Mouse (Mus musculus) forebrain, postnatal 0 days (tissue): Measurements from ENCODE around the gene H6pd. TPM values are rescaled to one million over a fixed set of nuclear protein-coding genes. Genes with fewer than 3 reads are reported as not detected.

Source experiments
- ATAC-seq: fragments of 200-750 bp; cut with Nextera tagmentation; 2 replicates; pipeline ENCODE4 v1.8.0; 2017; ENCODE audit warnings: mild to moderate bottlenecking, moderate library complexity
- DNase-seq: peaks from one replicate; pipeline ENCODE4 v3.0.0-alpha.2; 2015
- H3K27ac ChIP-seq: fragments of 300-500 bp; sonication (generic); 2 replicates; pipeline ENCODE4 v1.5.1; 2014; ENCODE audit warnings: low read depth, mild to moderate bottlenecking, antibody characterized with exemption, low read length, moderate library complexity, mixed read lengths
- H3K27me3 ChIP-seq: fragments of 300-500 bp; sonication (generic); 2 replicates; pipeline ENCODE4 v1.6.1; 2014; ENCODE audit warnings: mild to moderate bottlenecking, low read length, mixed read lengths; ENCODE audit not compliant: insufficient read depth
- H3K36me3 ChIP-seq: fragments of 300-500 bp; sonication (generic); 2 replicates; pipeline ENCODE4 v1.6.1; 2014; ENCODE audit warnings: mild to moderate bottlenecking, moderate library complexity; ENCODE audit not compliant: insufficient read depth
- H3K4me1 ChIP-seq: fragments of 300-500 bp; sonication (generic); 2 replicates; pipeline ENCODE4 v1.6.1; 2014; ENCODE audit warnings: antibody characterized with exemption; ENCODE audit not compliant: insufficient read depth
- H3K4me2 ChIP-seq: fragments of 300-500 bp; sonication (generic); 2 replicates; pipeline ENCODE4 v1.6.1; 2014; ENCODE audit warnings: low read depth, mild to moderate bottlenecking, moderate library complexity
- H3K4me3 ChIP-seq: fragments of 300-500 bp; sonication (generic); 2 replicates; pipeline ENCODE4 v1.5.1; 2014; ENCODE audit warnings: low read depth, low read length, mixed read lengths
- H3K9ac ChIP-seq: fragments of 300-500 bp; sonication (generic); 2 replicates; pipeline ENCODE4 v1.6.1; 2014; ENCODE audit warnings: mild to moderate bottlenecking
- H3K9me3 ChIP-seq: fragments of 300-500 bp; sonication (generic); 2 replicates; pipeline ENCODE4 v1.6.1; 2016; ENCODE audit warnings: low read length
- CTCF ChIP-seq: sonication (generic); IDR thresholded peaks from 2 replicates; pipeline ENCODE4 v1.5.1; 2016; ENCODE audit warnings: antibody characterized with exemption, control low read depth, low read depth
- WGBS: fragments of 180-500 bp; shearing (Covaris S2); extraction: QIAGEN DNeasy Blood & Tissue Kit; methylation state at CpG from one replicate; pipeline ENCODE4 v1.1.7; 2014; 5-methylcytosine and 5-hydroxymethylcytosine counted together
- polyA plus RNA-seq: library from polyadenylated mRNA; unstranded; fragments of >200 nt; fragmentation: Nextera tagmentation; extraction: Ambion mirVana; gene quantifications from 2 replicates; pipeline ENCODE4 v1.2.1, GENCODE M21; 2015
- total RNA-seq: library from RNA; depleted of rRNA; stranded (reverse); fragments of >200 nt; gene quantifications from 2 replicates; pipeline ENCODE4 v1.2.3, GENCODE M21; 2014

The H6pd gene
- total and polyA plus RNA-seq, 2 experiments from 2014 or later = 3.1 to 8.4 TPM

DNA sequence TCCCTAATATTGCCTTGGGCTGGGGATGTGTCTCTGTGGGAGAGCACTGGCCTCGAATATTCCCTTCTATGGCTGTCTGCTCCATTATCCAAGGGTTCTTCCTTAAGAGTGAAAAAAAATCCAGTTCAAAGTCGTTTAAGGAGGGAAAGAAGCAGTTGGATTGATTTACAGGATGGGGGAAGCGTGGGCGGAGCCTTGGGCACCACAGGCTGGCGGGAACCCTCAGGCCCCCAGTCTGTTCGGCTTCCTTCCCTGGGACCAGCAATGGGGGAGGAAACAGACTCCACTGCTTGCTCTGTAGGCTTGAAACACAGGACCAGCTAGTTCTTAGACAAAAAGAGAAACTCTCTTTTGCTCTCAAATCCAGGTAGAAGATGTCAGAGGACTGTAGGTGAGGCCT, 40.3 kb downstream of the H6pd start:
- Histone ChIP-seq H3K4me2 (no peak overlapping the region), H3K9ac (no peak overlapping the region), H3K27me3 (no peaks in the 10 kb centered on the region), H3K4me1 (no peaks in the 10 kb centered on the region), H3K36me3 (no peaks in the 10 kb centered on the region), H3K9me3 (no peaks in the 10 kb centered on the region), H3K27ac (no peak overlapping the region), H3K4me3 (no peak overlapping the region)
- no peak for TF ChIP-seq CTCF
- 48% methylated on average over 6 of the region's 6 CpGs for WGBS
- ATAC-seq (no peak), DNase-seq (no peak)

DNA sequence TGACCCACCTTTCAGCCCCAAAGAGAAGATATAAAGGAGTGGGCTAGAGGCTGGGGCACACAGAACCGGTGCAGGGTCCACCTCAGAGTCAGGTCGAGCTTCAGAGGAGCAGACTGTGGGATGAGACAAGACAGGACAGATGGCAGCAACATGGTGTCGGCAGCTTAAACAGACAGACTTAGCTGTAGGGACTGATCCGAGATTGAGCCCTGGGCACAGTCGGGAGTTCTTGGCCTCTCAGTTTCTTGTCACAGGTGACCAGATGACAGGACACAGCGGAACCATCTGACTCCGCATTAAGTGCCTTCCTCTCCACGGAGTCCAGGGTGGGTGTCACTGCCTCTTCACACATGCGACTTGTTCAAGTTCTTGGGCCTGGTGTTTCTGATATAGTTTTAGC, 41.9 kb downstream of the H6pd start:
- Histone ChIP-seq H3K9ac (no peak overlapping the region), H3K4me3 (no peak overlapping the region), H3K4me1 (no peaks in the 10 kb centered on the region), H3K36me3 (no peaks in the 10 kb centered on the region), H3K9me3 (no peaks in the 10 kb centered on the region), H3K27me3 (no peaks in the 10 kb centered on the region), H3K4me2 (no peak overlapping the region), H3K27ac (no peak overlapping the region)
- TF ChIP-seq CTCF = no peak
- ATAC-seq = no peak
- 88% methylated on average over 9 of the region's 9 CpGs for WGBS
- no peak for DNase-seq

DNA sequence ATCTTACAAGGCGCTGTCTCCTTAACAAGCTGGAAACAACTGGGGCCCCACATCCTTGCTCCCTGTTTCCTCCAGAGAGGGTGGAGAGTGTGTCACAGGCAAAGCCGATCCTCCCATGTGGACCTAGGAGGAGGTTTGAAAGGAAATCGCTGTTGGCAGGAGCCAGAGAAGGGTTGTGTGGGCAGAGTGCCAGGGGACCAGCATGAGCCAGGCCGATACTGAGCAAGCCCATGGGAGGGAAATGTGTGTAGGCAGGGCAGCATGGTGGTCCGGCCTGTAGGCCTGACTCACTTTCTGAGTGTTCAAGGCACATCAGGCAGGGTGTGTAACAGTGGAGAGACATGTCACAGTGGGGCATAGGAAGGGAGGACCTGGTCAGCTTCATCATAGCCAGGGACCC, 42.6 kb downstream of the H6pd start:
- no peaks in the 10 kb centered on the region for H3K4me1 ChIP-seq
- no peak for TF ChIP-seq CTCF
- WGBS = 33% methylated on average over 5 of the region's 5 CpGs
- H3K9ac ChIP-seq = no peak overlapping the region
- DNase-seq = no peak
- H3K4me3 ChIP-seq = no peak overlapping the region
- H3K4me2 ChIP-seq = no peak overlapping the region
- ATAC-seq = peak; percentile 32; the same call in 1 of the 2 replicates
- no peaks in the 10 kb centered on the region for H3K27me3 ChIP-seq
- no peaks in the 10 kb centered on the region for H3K36me3 ChIP-seq
- H3K9me3 ChIP-seq = no peaks in the 10 kb centered on the region
- H3K27ac ChIP-seq = no peak overlapping the region; the same call in 1 of the 2 replicates

GRCm38 (mm10) chr4:149965672-149966071, 43.2 kb downstream of the H6pd start:
- H3K4me1 ChIP-seq = no peaks in the 10 kb centered on the region
- DNase-seq = no peak
- H3K36me3 ChIP-seq = no peaks in the 10 kb centered on the region
- no peak overlapping the region for H3K27ac ChIP-seq
- no peaks in the 10 kb centered on the region for H3K9me3 ChIP-seq
- H3K4me2 ChIP-seq = no peak overlapping the region
- no peak for TF ChIP-seq CTCF
- whole genome bisulfite sequencing = 71% methylated on average over 6 of the region's 6 CpGs
- no peak overlapping the region for H3K9ac ChIP-seq
- no peaks in the 10 kb centered on the region for H3K27me3 ChIP-seq
- no peak overlapping the region for H3K4me3 ChIP-seq
- no peak for ATAC-seq

DNA sequence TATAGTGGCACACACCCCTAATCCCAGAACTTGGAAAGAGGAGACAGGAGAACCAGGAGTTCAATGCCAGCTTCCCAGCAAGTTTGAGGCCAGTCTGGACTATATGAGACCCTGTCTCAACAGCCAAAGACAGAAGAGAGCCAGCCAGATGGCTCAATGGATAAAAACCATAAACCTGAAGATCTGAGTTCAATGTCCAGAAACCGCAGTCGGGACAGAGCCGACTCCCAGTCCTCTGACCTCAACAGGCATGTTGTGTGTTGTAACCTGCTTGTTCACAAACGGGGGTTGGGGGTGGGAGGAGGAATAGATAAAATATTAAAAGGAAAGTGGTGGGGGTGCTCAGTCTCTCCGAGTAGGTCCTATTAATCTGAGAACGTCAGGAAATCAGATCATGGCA, 43.6 kb downstream of the H6pd start:
- Histone ChIP-seq H3K9me3 (no peaks in the 10 kb centered on the region), H3K4me2 (no peak overlapping the region), H3K9ac (no peak overlapping the region), H3K4me3 (no peak overlapping the region), H3K36me3 (no peaks in the 10 kb centered on the region), H3K27ac (no peak overlapping the region), H3K4me1 (no peaks in the 10 kb centered on the region), H3K27me3 (no peaks in the 10 kb centered on the region)
- WGBS = 78% methylated on average over 6 of the region's 6 CpGs
- no peak for TF ChIP-seq CTCF
- ATAC-seq (no peak), DNase-seq (no peak)

DNA sequence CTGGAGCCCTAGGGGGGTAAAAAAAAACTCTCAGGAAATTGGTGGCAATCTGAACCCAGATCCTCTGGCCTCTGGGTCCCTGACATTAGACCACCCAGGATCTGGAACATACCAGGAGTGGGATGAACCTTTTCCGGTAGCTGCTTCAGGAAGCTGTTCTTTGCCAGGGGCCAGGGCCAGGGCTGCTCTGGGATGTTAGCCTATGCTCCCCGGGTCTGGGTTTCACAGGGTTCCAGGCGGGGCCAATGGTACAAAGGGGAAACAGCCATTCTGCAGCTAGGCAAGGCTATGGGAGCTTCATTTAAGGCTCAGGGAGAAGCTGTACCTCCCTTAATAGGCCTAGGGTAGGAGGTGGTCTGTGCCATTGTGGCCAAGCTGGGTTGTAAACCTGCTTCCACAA, 44.1 kb downstream of the H6pd start:
- WGBS = 68% methylated on average over 3 of the region's 3 CpGs
- no peak for DNase-seq
- no peaks in the 10 kb centered on the region for H3K9me3 ChIP-seq

DNA sequence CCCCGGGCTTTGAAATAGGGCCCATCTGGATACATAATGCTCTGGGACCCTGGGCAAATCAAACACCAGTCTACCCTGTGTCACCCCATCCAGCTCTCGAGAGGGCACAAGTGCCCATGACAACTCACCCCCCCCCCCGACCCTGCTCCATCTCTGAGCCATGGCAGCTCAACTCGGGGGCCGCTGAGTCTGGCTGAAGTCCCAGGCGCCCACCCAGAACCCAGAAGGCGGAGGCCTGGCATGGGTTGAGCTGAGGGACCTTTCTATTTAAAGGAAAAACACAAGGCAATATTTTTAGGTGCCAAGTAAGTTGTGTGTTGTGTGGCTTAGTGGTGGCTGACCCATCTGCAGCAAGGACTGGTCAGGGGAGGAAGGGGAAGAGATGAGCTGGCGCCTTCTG, 44.5 kb downstream of the H6pd start:
- H3K9me3 ChIP-seq = no peaks in the 10 kb centered on the region
- ATAC-seq = no peak
- H3K27ac ChIP-seq = no peak overlapping the region
- no peak for DNase-seq
- no peak overlapping the region for H3K4me2 ChIP-seq
- TF ChIP-seq CTCF = no peak
- no peak overlapping the region for H3K4me3 ChIP-seq
- no peaks in the 10 kb centered on the region for H3K36me3 ChIP-seq
- H3K4me1 ChIP-seq = no peaks in the 10 kb centered on the region
- 78% methylated on average over 8 of the region's 8 CpGs for WGBS
- no peak overlapping the region for H3K9ac ChIP-seq
- H3K27me3 ChIP-seq = no peaks in the 10 kb centered on the region

More for the DNA sequence above, 44.1 kb downstream of the H6pd start:
- no peaks in the 10 kb centered on the region for H3K36me3 ChIP-seq
- H3K27me3 ChIP-seq = no peaks in the 10 kb centered on the region
- no peak overlapping the region for H3K27ac ChIP-seq
- TF ChIP-seq CTCF = no peak
- H3K4me2 ChIP-seq = no peak overlapping the region
- H3K4me3 ChIP-seq = no peak overlapping the region
- H3K4me1 ChIP-seq = no peaks in the 10 kb centered on the region
- no peak for ATAC-seq
- no peak overlapping the region for H3K9ac ChIP-seq

DNA sequence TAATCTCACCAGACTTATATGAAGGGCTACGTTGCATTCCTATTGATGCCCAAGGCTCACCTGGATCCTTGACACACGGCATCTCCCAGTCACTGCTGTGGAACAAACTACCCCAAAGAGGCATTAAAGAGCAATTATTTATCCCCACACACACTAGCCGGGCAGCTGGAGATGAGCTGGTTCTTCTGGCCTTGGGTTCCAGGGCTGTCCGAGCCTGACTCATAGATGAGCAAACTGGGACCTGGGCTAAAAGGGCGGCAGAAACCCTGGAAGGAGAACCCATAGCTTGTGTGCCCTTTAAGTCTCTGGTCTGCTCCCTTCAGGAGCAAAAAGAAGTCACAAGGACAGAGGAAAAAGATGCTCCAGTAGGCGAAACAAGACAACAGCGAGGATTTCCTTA, 48.4 kb downstream of the H6pd start:
- Histone ChIP-seq H3K27ac (no peak overlapping the region), H3K36me3 (no peaks in the 10 kb centered on the region), H3K4me3 (no peak overlapping the region), H3K4me1 (no peaks in the 10 kb centered on the region), H3K27me3 (peaks cover 12% of the 10 kb centered on the region), H3K4me2 (no peak overlapping the region), H3K9ac (no peak overlapping the region), H3K9me3 (no peaks in the 10 kb centered on the region)
- TF ChIP-seq CTCF = no peak
- 88% methylated on average over 7 of the region's 7 CpGs for WGBS
- DNase-seq (no peak), ATAC-seq (no peak)
